Mouse (Mus musculus): ENCODE data around the gene Cym. TPM values are rescaled to one million over a fixed set of nuclear protein-coding genes. Genes with fewer than 3 reads are reported as not detected.

Cym gene
- polyA plus RNA-seq, 1 experiment from 2014 or later, result not detected

GRCm38 (mm10) chr3:107183178-107183577 lies 38.4 kb downstream of the Cym start:
- H3K36me3 ChIP-seq, result no peaks in the 10 kb centered on the region
- H3K4me3 ChIP-seq, result no peak overlapping the region
- no peak overlapping the region for H3K27ac ChIP-seq (replicated peaks)
- no peaks in the 10 kb centered on the region for H3K27me3 ChIP-seq (ENCODE audit: low read depth, poor library complexity, severe bottlenecking)
- WGBS, result 87% methylated on average over 3 of the region's 3 CpGs
- DNase-seq (ENCODE audit: low spot score), result no peak
- no peaks in the 10 kb centered on the region for H3K9me3 ChIP-seq (replicated peaks)
- H3K4me1 ChIP-seq, result no peaks in the 10 kb centered on the region

GRCm38 (mm10) chr3:107182756-107183155 lies 38.8 kb downstream of the Cym start, which contains the start of gene Kcna10:
Gene Kcna10 (plus strand): TSS chr3:107183056.
- Histone ChIP-seq H3K36me3 (no peaks in the 10 kb centered on the region), H3K27me3 (ENCODE audit: low read depth, poor library complexity, severe bottlenecking) (no peaks in the 10 kb centered on the region), H3K27ac (replicated peaks) (no peak within 1 kb of the TSS), H3K9me3 (replicated peaks) (no peaks in the 10 kb centered on the region), H3K4me1 (no peaks in the 10 kb centered on the region), H3K4me3 (no peak within 1 kb of the TSS)
- DNase-seq (ENCODE audit: low spot score), result no peak
- WGBS, result 95% methylated on average over 1 of the region's 1 CpGs

GRCm38 (mm10) chr3:107180860-107181259 lies 40.7 kb downstream of the Cym start:
- Histone ChIP-seq H3K4me3 (no peak overlapping the region), H3K27ac (replicated peaks) (no peak overlapping the region), H3K4me1 (no peaks in the 10 kb centered on the region), H3K36me3 (no peaks in the 10 kb centered on the region), H3K27me3 (ENCODE audit: low read depth, poor library complexity, severe bottlenecking) (no peaks in the 10 kb centered on the region), H3K9me3 (replicated peaks) (no peaks in the 10 kb centered on the region)
- 82% methylated on average over 2 of the region's 2 CpGs for WGBS
- DNase-seq (ENCODE audit: low spot score), result no peak

GRCm38 (mm10) chr3:107176501-107176900 lies 45.0 kb downstream of the Cym start:
- Histone ChIP-seq H3K4me1 (no peaks in the 10 kb centered on the region), H3K4me3 (no peak overlapping the region), H3K27me3 (ENCODE audit: low read depth, poor library complexity, severe bottlenecking) (no peaks in the 10 kb centered on the region), H3K9me3 (replicated peaks) (no peaks in the 10 kb centered on the region), H3K36me3 (no peaks in the 10 kb centered on the region), H3K27ac (replicated peaks) (no peak overlapping the region)
- 89% methylated on average over 9 of the region's 9 CpGs for WGBS
- DNase-seq (ENCODE audit: low spot score), result no peak

- no peaks in the 10 kb centered on the region for H3K36me3 ChIP-seq
- H3K4me1 ChIP-seq, result no peaks in the 10 kb centered on the region
- H3K27me3 ChIP-seq (ENCODE audit: low read depth, poor library complexity, severe bottlenecking), result no peaks in the 10 kb centered on the region
- 80% methylated on average over 4 of the region's 4 CpGs for WGBS
- no peak overlapping the region for H3K27ac ChIP-seq (replicated peaks)
- no peak overlapping the region for H3K4me3 ChIP-seq
- no peaks in the 10 kb centered on the region for H3K9me3 ChIP-seq (replicated peaks)
- DNase-seq (ENCODE audit: low spot score), result no peak
Observed at GRCm38 (mm10) chr3:107175486-107175885, 46.0 kb downstream of the Cym start.

GRCm38 (mm10) chr3:107172556-107172955 lies 49.0 kb downstream of the Cym start:
- no peaks in the 10 kb centered on the region for H3K36me3 ChIP-seq
- no peaks in the 10 kb centered on the region for H3K4me1 ChIP-seq
- H3K27me3 ChIP-seq (ENCODE audit: low read depth, poor library complexity, severe bottlenecking), result no peaks in the 10 kb centered on the region
- 88% methylated on average over 1 of the region's 1 CpGs for WGBS
- no peak overlapping the region for H3K27ac ChIP-seq (replicated peaks)
- no peak overlapping the region for H3K4me3 ChIP-seq
- DNase-seq (ENCODE audit: low spot score), result no peak
- no peaks in the 10 kb centered on the region for H3K9me3 ChIP-seq (replicated peaks)

- Histone ChIP-seq H3K4me3 (no peak overlapping the region), H3K4me1 (no peaks in the 10 kb centered on the region), H3K27ac (replicated peaks) (no peak overlapping the region), H3K9me3 (replicated peaks) (no peaks in the 10 kb centered on the region), H3K36me3 (no peaks in the 10 kb centered on the region), H3K27me3 (ENCODE audit: low read depth, poor library complexity, severe bottlenecking) (no peaks in the 10 kb centered on the region)
- WGBS, result 85% methylated on average over 3 of the region's 3 CpGs
- no peak for DNase-seq (ENCODE audit: low spot score)
Observed at GRCm38 (mm10) chr3:107171964-107172363, 49.6 kb downstream of the Cym start.

GRCm38 (mm10) chr3:107169552-107169951 lies 52.0 kb downstream of the Cym start:
- no peaks in the 10 kb centered on the region for H3K4me1 ChIP-seq
- no peak overlapping the region for H3K27ac ChIP-seq (replicated peaks)
- no peaks in the 10 kb centered on the region for H3K27me3 ChIP-seq (ENCODE audit: low read depth, poor library complexity, severe bottlenecking)
- WGBS, result 79% methylated on average over 2 of the region's 2 CpGs
- H3K4me3 ChIP-seq, result no peak overlapping the region
- no peaks in the 10 kb centered on the region for H3K9me3 ChIP-seq (replicated peaks)
- no peak for DNase-seq (ENCODE audit: low spot score)
- H3K36me3 ChIP-seq, result no peaks in the 10 kb centered on the region

GRCm38 (mm10) chr3:107162741-107163140 lies 58.8 kb downstream of the Cym start:
- H3K27ac ChIP-seq (replicated peaks), result no peak overlapping the region
- 0 out of 2 replicates have a peak, but pooled peaks cover 6% of the 10 kb centered on the region for H3K27me3 ChIP-seq (ENCODE audit: low read depth, poor library complexity, severe bottlenecking)
- H3K4me3 ChIP-seq, result no peak overlapping the region
- no peaks in the 10 kb centered on the region for H3K36me3 ChIP-seq
- DNase-seq (ENCODE audit: low spot score), result no peak
- H3K4me1 ChIP-seq, result peaks cover 9% of the 10 kb centered on the region
- no peaks in the 10 kb centered on the region for H3K9me3 ChIP-seq (replicated peaks)
- 89% methylated on average over 2 of the region's 2 CpGs for WGBS

Other genes starting within 250 kb of the Cym start
- 3.2 and 3.4 TPM in 2 replicates for gene Kcna3, start 185.6 kb downstream of the Cym start, polyA plus RNA-seq (2016; fragmentation: Nextera tagmentation; extraction: Ambion mirVana)
- 0.10 and 0.11 TPM in 2 replicates for gene Kcna2, start 120.6 kb downstream of the Cym start, polyA plus RNA-seq (2016; fragmentation: Nextera tagmentation; extraction: Ambion mirVana)
- not detected in 2 replicates for gene Kcna10, start 38.7 kb downstream of the Cym start, polyA plus RNA-seq (2016; fragmentation: Nextera tagmentation; extraction: Ambion mirVana)
- not detected in 2 replicates for gene A630076J17Rik, start 8.9 kb upstream of the Cym start, polyA plus RNA-seq (2016; fragmentation: Nextera tagmentation; extraction: Ambion mirVana)
- 0.11 TPM in 1 of 2 replicates, not detected in the other for gene Prok1, start 18.0 kb upstream of the Cym start, polyA plus RNA-seq (2016; fragmentation: Nextera tagmentation; extraction: Ambion mirVana)
- 193 and 202 TPM in 2 replicates for gene Lamtor5, start 57.1 kb upstream of the Cym start, polyA plus RNA-seq (2016; fragmentation: Nextera tagmentation; extraction: Ambion mirVana)
- 1.5 and 2.3 TPM in 2 replicates for gene Slc16a4, start 69.5 kb upstream of the Cym start, polyA plus RNA-seq (2016; fragmentation: Nextera tagmentation; extraction: Ambion mirVana)
- gene Rbm15, start 111.9 kb upstream of the Cym start, polyA plus RNA-seq (2016; fragmentation: Nextera tagmentation; extraction: Ambion mirVana), result 17.8 and 18.2 TPM in 2 replicates
- gene Kcnc4, start 237.8 kb upstream of the Cym start, polyA plus RNA-seq (2016; fragmentation: Nextera tagmentation; extraction: Ambion mirVana), result 0.10 TPM in 1 of 2 replicates, not detected in the other

Measured in midbrain, embryonic 10.5 days (tissue).